Mouse (Mus musculus) spleen, adult 2 months (tissue): ENCODE data around the gene Prss21.

Source experiments
- CTCF ChIP-seq: fragments of 200-500 bp; IDR thresholded peaks from 2 replicates; pipeline ENCODE4 v1.5.1; 2011; ENCODE audit warnings: mild to moderate bottlenecking, inconsistent platforms; ENCODE audit not compliant: insufficient read depth, insufficient read length, insufficient replicate concordance; ENCODE audit errors: extremely low read depth
- POLR2A ChIP-seq: fragments of 200-500 bp; IDR thresholded peaks from 2 replicates; pipeline ENCODE4 v1.6.1; 2011; ENCODE audit warnings: low read depth, low read length, inconsistent platforms

DNA sequence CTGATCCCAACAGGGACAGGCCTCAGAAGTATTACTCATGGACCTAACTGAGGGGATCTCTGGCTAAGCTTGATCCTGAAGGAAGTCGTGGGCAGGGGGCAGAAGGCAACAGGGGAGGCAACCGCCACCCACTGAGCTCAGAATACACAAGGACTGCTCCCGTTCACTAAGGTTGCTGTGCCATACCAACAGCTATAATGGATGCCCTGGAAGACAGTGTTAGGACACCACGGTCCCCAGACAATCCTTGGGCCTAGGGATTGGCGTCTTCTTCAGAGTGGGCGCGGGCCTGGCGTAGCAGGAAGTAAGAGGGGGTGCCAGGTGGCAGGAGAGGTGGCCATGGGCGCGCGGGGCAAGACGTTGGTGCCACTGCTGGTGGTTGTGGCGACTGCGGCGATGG, at the start of gene Prss21:
- TF ChIP-seq POLR2A, result no peak
- TF ChIP-seq CTCF, result no peak
